Mouse (Mus musculus) retina, adult 2 months (tissue): ENCODE measurements around the gene Fbln1.

Experiments used
- DNase-seq: peaks from one replicate; pipeline ENCODE4 v3.0.0-alpha.2; 2012; ENCODE audit warnings: low read depth, low spot score

Gene Fbln1

DNA sequence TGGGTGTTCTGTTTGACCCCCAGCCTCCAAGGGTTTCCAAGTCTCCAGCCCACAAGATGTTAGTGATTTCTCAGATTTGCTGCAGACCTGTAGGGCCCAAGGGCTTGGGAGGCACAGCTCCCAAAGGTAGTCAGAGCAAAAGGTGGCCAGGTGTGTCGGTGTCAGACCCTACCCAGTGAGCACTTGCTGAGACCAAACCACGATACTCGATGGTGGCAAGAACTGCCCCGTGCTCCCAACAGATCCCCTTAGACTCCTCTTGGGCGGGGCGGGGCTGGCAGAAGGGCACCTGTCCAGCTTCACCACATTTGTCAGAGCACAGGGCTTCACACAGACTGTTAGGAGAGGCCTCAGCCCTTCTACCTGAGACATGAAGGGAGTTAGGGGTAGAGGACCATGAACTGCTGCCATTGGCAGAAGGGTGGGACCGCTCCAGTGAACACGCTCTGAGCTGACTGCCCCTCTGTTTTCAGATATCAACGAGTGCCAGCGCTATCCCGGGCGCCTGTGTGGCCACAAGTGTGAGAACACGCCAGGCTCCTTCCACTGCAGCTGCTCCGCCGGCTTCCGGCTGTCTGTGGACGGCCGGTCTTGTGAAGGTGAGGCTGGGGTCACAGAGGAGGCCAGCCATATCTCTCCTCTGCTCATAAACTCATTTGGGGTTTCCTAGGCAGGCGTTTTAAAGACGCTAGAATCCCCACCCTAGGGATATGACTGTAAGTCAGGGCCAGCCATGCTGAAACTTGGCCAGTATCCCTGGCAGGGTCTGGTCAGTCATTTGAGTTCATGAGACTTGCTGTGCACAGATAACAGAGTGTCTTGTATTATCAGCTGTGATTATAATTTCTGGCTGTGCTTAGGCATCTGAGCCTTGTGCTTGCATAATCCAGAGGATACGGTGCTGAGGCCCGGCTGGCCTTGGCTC is 33.3 kb downstream of the Fbln1 start:
- no peak for DNase-seq

DNA sequence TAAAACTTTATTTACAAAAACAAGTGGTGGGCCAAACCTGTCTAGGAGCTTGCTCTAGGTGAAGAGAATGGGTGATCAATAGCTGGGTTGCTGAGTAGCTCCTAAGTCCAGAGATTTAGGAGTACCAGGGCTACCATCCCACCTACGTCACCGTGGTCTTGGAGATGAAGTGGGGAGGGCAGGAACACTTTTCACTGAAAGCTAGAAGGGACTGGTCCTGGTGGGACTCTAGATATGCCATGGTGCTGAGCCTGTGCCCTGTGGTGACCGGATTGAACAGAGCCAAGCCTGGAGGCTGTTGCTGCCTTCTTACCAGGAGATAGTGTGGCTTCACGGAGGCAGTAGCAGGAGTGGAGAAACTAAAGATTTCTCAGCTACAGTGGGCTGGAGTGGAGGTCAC is 34.3 kb downstream of the Fbln1 start:
- DNase-seq: no peak

DNA sequence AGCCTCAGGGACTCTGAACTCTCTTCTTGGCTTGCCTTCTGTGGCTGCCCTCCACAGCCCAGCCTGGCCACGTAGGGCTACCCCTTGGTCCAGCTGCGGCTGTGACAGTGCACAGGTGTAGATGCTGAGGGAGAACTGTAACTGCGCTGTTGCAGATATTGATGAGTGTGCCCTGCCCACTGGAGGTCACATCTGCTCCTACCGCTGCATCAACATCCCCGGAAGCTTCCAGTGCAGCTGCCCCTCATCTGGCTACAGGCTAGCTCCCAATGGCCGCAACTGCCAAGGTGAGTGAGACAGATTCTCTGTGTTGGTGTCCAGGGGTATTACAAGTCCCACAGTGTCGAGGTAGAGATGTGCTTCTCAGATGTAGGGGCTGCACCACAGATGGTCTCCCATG is 36.1 kb downstream of the Fbln1 start:
- DNase-seq: no peak

DNA sequence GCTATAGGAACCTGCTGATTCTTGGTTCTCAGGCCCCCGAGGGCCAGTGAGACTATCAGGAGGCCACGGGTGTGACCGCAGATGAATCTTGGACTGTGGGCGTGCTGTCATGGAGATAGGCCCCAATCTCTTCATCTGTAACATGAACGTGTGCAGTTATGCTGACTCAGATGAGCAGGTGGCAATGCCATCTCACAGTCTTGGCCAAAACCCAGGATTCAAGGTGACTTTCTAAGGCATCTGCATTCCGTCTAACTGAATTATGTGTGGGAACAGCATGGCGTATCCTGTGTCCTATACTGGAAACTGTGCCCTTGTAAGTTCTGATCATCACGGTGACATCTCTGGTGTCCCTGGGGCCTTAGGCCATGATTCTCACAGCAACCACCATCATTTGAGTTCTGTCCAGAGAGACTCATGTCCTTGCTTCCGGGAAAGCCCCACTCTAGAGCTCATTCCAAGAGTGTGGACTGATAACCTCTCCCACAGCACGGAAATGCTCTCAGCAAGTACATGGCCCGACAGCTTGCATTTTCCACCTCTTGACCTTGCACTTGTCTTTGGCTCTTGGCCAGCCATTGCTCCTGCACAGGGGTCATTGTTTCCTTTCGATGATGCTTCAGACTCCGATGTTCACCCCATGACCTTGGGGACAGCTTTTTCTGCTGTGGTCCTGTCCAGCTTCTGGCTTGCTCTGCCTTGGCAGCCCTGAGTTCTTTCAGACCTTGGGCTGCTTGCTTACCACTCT is 38.8 kb downstream of the Fbln1 start:
- no peak for DNase-seq

DNA sequence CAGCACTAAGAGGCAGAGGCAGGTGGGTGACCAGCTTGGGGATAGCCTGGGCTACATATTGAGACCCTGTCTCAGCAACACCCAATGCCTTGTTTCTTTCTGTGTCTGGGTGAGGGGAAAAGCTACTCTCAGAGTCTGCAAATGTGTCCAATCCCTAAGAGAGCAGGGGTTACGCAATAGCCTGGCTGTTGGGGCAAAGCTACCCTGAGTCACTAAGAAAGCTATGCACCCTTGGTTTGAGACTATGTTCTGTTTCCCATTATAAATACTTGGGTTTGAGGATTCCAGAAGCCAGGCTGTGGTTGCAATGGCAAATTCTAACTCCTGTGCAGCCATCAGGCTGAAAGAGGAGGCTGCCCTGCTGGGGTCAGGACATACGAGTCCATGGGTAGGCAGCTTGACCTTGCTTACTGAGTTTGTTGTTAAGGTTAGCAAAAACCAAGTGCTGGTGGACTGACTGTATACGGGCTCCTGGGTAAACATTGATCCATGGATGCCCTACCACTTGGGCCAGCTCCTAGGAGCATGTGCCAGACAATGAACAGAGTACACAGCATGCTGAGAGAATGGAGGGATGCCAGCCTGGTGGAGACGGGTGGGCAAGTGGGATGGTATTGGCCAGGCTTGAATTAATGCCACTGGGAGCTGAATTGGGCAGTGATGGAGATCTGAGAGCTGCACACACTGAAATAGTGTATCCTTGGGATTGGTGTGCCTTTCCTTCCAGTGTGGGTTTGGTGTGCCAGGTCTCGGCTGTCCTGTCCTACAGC is 39.7 kb downstream of the Fbln1 start:
- no peak for DNase-seq

DNA sequence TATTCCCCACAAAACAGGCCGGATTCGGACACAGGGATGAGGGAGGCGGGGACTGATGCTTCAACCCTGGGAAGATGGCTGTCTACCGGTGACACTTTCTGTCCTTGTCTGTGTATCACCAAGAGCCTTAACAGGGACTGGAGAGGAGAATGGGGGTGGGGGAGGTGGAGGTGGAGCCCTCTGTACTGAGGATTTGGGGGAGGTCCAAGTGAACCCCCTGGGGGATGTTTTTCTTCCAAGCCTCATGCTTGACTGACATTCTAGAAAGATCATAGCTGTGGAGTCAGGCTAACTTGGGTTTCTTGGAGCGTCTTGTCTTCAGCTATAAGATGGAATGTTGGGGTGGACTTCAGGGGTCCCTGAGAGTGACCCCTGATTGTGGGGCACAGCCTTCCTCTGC is 40.3 kb downstream of the Fbln1 start:
- DNase-seq: no peak

DNA sequence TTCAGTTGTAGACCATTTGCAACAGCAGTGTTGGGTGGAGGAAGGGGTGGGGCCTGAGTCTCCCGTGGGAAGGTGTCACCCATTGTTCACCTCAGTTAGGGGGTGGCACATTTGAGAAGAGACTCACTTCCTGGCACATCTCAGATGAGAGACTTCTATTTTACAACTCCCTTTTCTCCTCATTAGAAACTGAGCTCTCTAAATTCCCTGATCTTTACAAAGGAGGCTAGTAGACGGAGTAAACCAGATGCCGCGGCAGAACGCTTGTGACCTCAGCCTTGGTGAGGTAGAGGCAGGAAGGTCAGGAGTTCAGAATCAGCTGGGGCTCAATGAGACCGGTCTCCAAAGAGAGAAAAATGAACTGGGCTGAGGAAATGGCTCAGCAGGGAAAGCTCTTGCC is 41.2 kb downstream of the Fbln1 start:
- no peak for DNase-seq

DNA sequence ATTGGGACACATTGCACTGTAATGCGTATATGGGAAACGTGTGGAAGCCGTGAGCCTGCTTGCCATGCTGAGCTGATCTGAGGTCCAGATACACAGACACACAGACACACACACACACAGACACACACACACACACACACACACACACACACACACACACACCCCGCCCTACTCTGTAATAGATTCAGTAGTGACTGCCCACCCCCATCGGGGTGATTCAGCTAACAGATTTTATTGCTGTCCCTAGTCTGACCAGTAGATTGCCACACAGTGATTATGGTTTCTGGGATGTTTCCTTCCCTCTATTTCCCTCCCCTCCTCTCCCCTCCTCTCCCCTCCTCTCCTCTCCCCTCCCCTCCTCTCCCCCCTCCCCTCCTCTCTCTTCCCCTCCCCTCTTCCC is 42.6 kb downstream of the Fbln1 start:
- no peak for DNase-seq

DNA sequence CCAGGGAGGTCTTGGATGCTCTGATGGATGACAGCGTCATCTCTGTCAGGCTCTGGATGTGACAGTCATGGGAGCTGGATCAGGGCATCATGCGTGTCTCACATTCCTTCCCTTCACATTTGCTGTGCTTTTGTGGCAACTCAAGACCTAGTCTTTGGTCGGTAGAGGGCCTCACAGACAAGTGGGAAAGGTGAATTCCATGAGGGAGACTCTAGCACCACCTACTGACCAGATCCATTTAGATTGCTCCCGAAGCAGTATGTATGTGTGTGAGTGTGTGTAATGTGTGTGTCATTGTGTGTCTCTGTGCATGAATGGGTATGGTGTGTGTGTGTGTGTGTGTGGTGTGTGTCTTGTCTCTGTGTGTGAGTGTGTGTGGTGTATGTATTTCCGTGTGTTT is 43.5 kb downstream of the Fbln1 start:
- peak; percentile 57 for DNase-seq

DNA sequence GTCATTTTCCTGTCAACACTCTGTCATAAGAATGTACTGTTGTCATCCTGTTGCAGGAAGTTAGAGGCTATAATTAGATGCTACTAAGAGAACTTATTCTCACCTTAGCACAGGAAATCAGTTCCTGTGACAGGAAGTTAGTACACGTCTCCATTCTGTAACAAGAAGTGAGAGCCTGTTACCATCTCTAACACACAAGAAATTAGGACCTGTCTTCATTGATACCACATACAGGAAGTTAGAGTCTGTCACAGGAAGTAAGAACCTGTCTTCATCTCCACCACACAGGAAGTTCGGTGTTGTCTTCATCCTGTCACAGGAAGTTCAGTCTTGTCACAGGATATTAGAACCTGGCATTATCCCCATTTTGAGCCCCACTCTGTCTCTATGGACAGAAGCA is 44.7 kb downstream of the Fbln1 start:
- DNase-seq: no peak

DNA sequence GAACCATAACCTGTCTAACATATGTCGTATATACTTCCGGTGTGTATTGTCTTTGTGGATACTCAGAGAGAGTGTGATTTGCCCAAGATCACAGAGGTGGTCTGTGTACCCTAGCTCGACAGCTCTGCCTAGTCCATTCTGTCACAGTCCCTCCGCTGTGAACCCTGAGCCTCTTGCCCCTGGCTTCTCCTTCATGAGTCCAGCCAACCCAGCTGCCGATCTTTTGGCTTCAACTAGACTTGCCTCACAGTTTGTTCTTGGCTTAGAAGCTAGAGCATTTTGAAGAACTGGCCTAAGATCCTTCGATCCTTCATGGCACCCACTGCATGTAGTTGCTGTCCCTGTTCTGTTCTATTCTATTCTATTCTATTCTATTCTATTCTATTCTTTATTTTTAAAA is 46.7 kb downstream of the Fbln1 start:
- DNase-seq: no peak

DNA sequence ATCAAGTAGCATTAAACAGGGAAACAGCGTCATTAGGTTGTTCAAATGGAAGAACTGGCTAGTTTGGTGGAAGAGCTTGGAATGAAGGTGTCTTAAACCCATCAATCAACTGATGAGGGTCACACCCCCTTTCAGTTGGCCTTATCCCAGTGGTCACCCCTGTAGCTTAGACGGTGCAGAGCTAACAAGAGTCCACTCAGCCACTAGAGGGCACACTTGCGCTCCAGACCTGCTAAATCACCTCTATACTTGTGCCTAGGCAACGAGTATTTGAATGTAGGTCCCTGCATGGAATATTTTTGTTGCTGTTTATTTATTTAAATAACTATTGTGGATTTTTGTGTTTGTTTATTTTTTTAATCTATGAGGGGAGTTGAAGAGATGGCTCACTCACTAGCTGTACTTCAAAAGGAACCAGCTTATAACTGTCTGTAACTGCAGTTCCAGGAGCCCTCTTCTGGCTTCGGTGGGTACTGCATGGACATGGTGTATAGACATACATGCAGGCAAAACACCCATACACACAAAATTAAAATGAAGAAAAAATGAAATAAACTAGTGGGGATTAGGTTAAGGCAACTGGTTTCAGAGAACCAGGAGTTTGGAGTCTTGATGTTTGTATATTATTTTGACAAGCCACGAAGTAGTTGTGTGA is 52.2 kb downstream of the Fbln1 start:
- DNase-seq: peak; percentile 29

DNA sequence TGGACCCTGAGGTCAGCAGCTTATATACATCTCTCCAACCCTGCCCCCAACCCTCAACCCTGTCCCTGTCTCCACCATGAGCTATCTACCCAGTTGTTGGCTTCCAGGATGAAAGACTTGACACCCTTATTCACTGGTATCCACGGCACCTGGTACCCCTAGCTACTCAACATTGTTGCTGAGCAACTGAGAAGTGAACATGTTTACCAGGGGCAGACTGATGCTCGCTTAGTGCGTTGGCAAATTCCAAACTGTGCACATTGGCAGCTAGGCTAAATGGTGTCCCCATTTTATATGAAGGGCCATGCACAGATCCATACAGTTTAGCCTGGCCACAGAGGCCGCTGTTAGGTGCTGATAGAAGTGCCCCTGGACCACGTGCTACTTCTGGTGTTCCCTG is 57.1 kb downstream of the Fbln1 start:
- no peak for DNase-seq

DNA sequence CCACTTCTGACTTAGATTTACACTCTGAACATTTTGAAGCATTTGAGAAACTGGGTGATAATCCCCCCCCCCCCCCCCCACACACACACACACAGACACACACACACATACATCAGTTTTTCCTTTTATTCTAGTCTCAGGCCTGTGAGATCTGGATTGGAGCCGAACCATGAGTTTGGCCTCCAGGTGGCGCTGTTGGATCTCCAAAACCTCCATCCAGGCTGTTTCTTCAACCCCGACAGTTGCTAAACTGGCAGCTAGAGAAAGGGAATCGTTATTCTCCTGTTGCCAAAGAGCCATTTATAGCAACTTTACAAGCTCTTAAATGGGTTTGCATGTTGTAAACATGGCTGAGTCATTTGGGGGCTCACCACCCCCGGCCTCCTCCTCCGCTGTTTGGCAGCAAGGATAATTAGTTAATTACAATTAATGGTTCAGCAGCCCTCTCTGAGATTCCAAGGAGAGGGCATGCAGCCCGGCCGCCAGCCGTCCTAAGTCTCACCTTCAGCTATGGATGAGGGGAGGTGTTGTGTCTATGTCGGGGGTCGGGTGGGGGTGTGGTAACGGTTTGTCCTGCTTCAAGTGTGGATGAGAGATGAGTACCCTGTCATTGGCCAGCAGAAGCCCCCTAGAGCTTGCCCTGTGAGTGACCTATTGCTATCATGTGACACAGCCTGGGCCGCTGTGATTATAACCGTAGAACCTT is 61.1 kb downstream of the Fbln1 start:
- DNase-seq: peak; percentile 61

DNA sequence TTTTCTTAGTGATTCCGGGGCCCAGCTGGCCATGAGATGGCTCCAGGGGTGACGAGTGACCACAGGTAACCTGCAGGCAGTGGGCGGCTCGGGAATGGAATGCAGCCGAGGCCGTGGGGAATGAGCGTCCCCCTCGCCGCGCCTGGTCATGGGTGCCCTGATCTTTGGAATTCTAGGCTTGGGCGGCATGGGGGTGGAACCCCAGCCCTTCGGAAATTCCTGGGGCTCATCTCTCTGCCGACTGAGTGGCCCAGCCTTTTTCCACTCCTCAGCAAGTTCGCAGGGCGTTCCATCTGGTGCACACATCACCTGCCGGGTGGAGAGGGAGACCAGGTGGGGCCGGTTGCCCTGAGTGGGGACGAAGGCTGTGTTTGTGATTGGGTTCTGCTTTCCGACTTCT is 62.1 kb downstream of the Fbln1 start:
- DNase-seq: no peak

DNA sequence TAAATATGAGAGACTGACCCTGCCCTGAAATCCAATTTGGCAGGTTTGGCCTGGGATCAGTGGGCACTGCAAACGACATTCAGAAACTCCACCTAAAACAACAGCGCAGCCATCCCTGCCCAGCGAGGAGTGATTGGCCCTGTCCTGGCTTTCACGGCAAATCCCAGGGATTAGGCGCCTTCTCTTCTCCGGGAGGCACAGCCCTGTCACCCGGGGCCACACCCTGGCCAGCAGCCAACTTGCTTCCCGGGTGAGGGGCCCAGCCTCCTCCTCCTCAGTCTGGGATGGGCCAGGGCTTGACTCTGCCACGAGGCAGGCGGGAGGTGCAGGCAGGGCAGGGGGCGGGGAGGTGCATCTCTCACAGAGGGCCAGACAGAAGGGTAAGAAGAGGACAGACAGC is 67.2 kb downstream of the Fbln1 start:
- DNase-seq: no peak

DNA sequence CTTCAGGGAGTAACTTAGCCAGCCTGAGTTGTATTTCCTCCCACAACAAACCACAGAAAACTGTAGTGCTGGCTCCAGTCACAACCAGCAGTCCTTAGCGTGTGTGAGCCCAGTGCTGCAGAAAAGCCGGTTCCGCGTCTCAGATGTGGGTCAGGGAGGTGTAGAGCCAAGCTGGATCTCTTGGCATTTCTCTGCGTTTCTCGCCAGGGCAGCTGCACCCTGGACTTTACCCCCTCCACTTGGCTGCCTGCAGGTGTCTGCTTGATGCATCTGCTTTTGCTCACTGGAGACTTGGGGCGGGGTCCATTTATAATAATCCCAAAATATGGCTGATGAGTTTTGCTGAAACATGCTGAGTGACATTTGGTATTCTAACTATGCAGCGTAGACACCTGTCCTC is 71.5 kb downstream of the Fbln1 start:
- no peak for DNase-seq

DNA sequence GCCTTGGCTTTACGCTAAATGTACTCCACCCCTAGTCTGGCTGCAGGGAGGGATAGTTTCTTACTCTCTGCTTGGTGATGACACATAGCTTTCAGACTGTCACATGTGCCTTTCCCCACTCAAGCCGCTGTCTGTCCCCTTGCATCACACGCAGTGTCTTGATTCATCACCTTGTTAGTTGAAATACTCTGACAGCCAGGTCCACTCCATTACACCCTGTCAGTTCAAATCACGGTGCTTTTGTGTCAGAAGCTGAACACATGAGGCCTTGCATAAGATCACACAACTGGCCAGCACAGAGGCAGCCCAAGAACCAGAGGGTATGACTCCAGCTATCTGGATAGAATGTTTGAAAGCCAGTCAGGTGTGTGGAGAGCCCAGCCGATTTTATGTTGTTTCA is 73.2 kb downstream of the Fbln1 start:
- DNase-seq: no peak

DNA sequence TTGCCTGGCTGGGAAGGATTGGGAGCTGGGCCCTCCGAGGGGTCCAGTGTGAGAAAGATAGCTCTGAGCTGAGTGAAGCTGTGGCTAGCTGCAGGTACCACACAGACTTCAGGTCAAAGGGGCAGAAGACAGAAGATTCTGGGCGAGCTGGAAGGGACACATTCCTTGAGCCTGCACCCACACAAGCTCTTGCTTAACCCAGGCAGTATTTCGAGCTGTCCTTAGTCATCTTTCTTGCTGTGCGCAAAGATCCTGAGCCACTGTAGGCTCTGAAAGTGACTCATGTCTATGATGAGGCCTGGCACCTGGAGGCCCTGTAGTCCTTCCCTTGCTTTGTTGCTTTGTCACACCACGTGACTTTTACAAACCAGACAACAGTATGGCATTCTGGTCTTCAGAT is 76.3 kb downstream of the Fbln1 start:
- no peak for DNase-seq

DNA sequence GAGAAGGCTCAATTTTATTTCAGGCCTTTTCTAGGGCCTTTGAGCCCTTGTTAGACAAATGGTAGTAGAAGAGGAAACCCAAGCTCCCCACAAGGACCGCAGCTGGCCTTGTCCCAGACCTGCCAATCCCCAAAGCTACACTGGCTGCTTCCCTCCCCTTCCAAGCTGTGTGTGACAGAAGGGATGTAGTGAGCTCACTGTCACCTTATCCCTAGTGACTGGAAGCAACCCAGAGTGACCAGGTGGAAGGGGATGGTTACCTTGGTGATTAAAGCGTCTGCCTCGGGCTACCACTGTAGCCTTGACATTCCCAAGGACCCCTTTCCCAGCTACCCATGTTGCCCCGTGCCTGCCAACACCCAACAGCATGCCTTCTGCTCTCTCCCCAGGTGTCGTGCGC is 78.9 kb downstream of the Fbln1 start:
- no peak for DNase-seq

DNA sequence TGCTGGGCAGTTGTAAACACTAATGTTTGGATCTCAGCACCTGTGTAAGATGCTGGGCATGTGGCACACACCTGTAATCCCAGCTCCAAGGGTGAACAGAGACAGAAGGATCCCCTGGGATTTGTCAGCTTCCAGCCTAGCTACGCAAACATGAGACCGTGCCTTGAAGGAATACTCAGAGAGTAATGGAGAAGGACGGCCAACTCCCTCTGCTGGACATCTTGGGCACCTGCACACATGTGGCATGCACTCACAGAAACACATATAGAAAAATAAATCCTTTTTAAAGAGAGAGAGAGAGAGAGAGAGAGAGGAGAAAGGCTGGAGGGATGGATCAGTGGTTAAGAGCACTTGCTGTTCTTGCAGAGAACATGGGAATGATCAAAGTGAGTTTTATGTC is 88.9 kb downstream of the Fbln1 start:
- no peak for DNase-seq
